Comparison of ENCODE assay signal across 11 mouse cellular contexts in genomic region chr9:106386181-106386864, GRCm38 (mm10). TPM values are rescaled to one million over a fixed set of nuclear protein-coding genes. Genes with fewer than 3 reads are reported as not detected.
DNase-seq lines count a peak whose midpoint lies in the region; ATAC-seq and TF ChIP-seq lines count a peak whose summit lies in the region.
"Had no signal": no experiment of that assay in that cellular context is flagged by ENCODE, and none has a peak within 500 bp of the region (broad histone marks: within the 10 kb centered on the region; RNA-seq: fewer than 3 reads in every experiment).

No protein-coding gene starts in this region.

- 81% methylated on average over 12 of the region's 12 CpGs for WGBS in forebrain, embryonic 16.5 days
- WGBS in forebrain, embryonic 12.5 days: 90% methylated on average over 12 of the region's 12 CpGs
- 89% methylated on average over 12 of the region's 12 CpGs for WGBS in embryonic facial prominence, embryonic 11.5 days
- 81% methylated on average over 12 of the region's 12 CpGs for WGBS in stomach, postnatal 0 days

- peak; percentile 31 for DNase-seq in ovary, postnatal 36 days (ENCODE audit: low spot score)
- DNase-seq in ovary, postnatal 14 days (ENCODE audit: low spot score): no peak
- DNase-seq in embryonic facial prominence, embryonic 11.5 days (ENCODE audit: low spot score): no peak
- DNase-seq in natural killer cell, adult 2 months (ENCODE audit: low spot score in 2 of 2): peak; percentile 20 to 23
- DNase-seq in retina, postnatal 1 day: no peak
- DNase-seq in stomach, postnatal 0 days (ENCODE audit: low spot score): no peak
- DNase-seq: right cerebral cortex, adult 18-20 months had no signal

- H3K4me1 ChIP-seq in forebrain, embryonic 16.5 days (replicated peaks; ENCODE audit: control insufficient read depth, insufficient read depth, low read length): peaks cover 28% of the 10 kb centered on the region
- H3K4me1 ChIP-seq in forebrain, embryonic 12.5 days: peaks cover 32% of the 10 kb centered on the region
- H3K4me1 ChIP-seq in embryonic facial prominence, embryonic 11.5 days (ENCODE audit: control insufficient read depth, insufficient read depth, low read length): peaks cover 2% of the 10 kb centered on the region; the same call in 1 of the 2 replicates
- no peaks in the 10 kb centered on the region for H3K4me1 ChIP-seq in stomach, postnatal 0 days (replicated peaks; ENCODE audit: control insufficient read depth, insufficient read depth)

- no peak for TF ChIP-seq CTCF in stomach, postnatal 0 days (IDR thresholded peaks at IDR 0.05; ENCODE audit: low read depth)

- H3K9ac ChIP-seq in forebrain, embryonic 16.5 days (replicated peaks; ENCODE audit: low read depth, low read length): no peak overlapping the region
- no peak overlapping the region for H3K9ac ChIP-seq in forebrain, embryonic 12.5 days
- no peak overlapping the region for H3K9ac ChIP-seq in embryonic facial prominence, embryonic 11.5 days (replicated peaks; ENCODE audit: low read length)
- no peak overlapping the region for H3K9ac ChIP-seq in stomach, postnatal 0 days (ENCODE audit: low read length)
- H3K9ac ChIP-seq: midbrain, embryonic 12.5 days had no signal

- no peaks in the 10 kb centered on the region for H3K36me3 ChIP-seq in forebrain, embryonic 16.5 days (ENCODE audit: control insufficient read depth, insufficient read depth)
- no peaks in the 10 kb centered on the region for H3K36me3 ChIP-seq in forebrain, embryonic 12.5 days (replicated peaks)
- H3K36me3 ChIP-seq in embryonic facial prominence, embryonic 11.5 days (replicated peaks; ENCODE audit: control insufficient read depth, insufficient read depth, low read depth, low read length): no peaks in the 10 kb centered on the region
- H3K36me3 ChIP-seq in stomach, postnatal 0 days (ENCODE audit: control insufficient read depth, insufficient read depth, low read length): no peaks in the 10 kb centered on the region
- H3K36me3 ChIP-seq: midbrain, embryonic 12.5 days had no signal

- no peak overlapping the region for H3K4me2 ChIP-seq in forebrain, embryonic 16.5 days (ENCODE audit: low read length)
- no peak overlapping the region for H3K4me2 ChIP-seq in forebrain, embryonic 12.5 days
- H3K4me2 ChIP-seq in embryonic facial prominence, embryonic 11.5 days (ENCODE audit: low read depth, low read length): no peak overlapping the region
- no peak overlapping the region for H3K4me2 ChIP-seq in stomach, postnatal 0 days (replicated peaks; ENCODE audit: low read depth)
- H3K4me2 ChIP-seq: midbrain, embryonic 12.5 days had no signal

- H3K27me3 ChIP-seq in forebrain, embryonic 16.5 days (replicated peaks; ENCODE audit: control insufficient read depth, insufficient read depth, low read length): no peaks in the 10 kb centered on the region
- H3K27me3 ChIP-seq in forebrain, embryonic 12.5 days: peaks cover 16% of the 10 kb centered on the region; the same call in 1 of the 2 replicates
- no peaks in the 10 kb centered on the region for H3K27me3 ChIP-seq in embryonic facial prominence, embryonic 11.5 days (ENCODE audit: control insufficient read depth, insufficient read depth, low read length)
- H3K27me3 ChIP-seq in stomach, postnatal 0 days (ENCODE audit: control insufficient read depth, insufficient read depth, low read length): no peaks in the 10 kb centered on the region
- H3K27me3 ChIP-seq: midbrain, embryonic 12.5 days had no signal

- TF ChIP-seq EP300 in stomach, postnatal 0 days (optimal IDR thresholded peaks at IDR 0.05): no peak

- ATAC-seq in forebrain, embryonic 16.5 days: peak; percentile 35; the same call in 1 of the 2 replicates
- ATAC-seq in forebrain, embryonic 12.5 days (ENCODE audit: low FRiP score): no peak
- 0 out of 2 replicates have a peak, but pooled peaks have one; percentile 19 for ATAC-seq in embryonic facial prominence, embryonic 11.5 days (replicated peaks; ENCODE audit: insufficient number of reproducible peaks, low FRiP score, low TSS enrichment, low read depth)
- no peak for ATAC-seq in stomach, postnatal 0 days (ENCODE audit: low FRiP score, low TSS enrichment)
- ATAC-seq: intestine, postnatal 0 days had no signal

- H3K9me3 ChIP-seq in forebrain, embryonic 16.5 days (ENCODE audit: control insufficient read depth, low read length): no peaks in the 10 kb centered on the region; the same call in 1 of the 2 replicates
- H3K9me3 ChIP-seq in forebrain, embryonic 12.5 days: no peaks in the 10 kb centered on the region
- H3K9me3 ChIP-seq in embryonic facial prominence, embryonic 11.5 days (replicated peaks; ENCODE audit: control insufficient read depth, low read length): no peaks in the 10 kb centered on the region
- H3K9me3 ChIP-seq in stomach, postnatal 0 days (ENCODE audit: control insufficient read depth, low read length): no peaks in the 10 kb centered on the region
- H3K9me3 ChIP-seq: midbrain, embryonic 12.5 days had no signal

- H3K27ac ChIP-seq in forebrain, embryonic 16.5 days (ENCODE audit: low read length): no peak overlapping the region
- no peak overlapping the region for H3K27ac ChIP-seq in forebrain, embryonic 12.5 days
- H3K27ac ChIP-seq in embryonic facial prominence, embryonic 11.5 days (replicated peaks; ENCODE audit: low read depth, low read length): no peak overlapping the region; the same call in 1 of the 2 replicates
- no peak overlapping the region for H3K27ac ChIP-seq in stomach, postnatal 0 days (replicated peaks)
- H3K27ac ChIP-seq: midbrain, embryonic 12.5 days had no signal

- no peak overlapping the region for H3K4me3 ChIP-seq in forebrain, embryonic 16.5 days (replicated peaks; ENCODE audit: low read length)
- no peak overlapping the region for H3K4me3 ChIP-seq in forebrain, embryonic 12.5 days (replicated peaks)
- no peak overlapping the region for H3K4me3 ChIP-seq in embryonic facial prominence, embryonic 11.5 days (ENCODE audit: low read depth, low read length)
- no peak overlapping the region for H3K4me3 ChIP-seq in stomach, postnatal 0 days (ENCODE audit: low read depth, low read length)
- H3K4me3 ChIP-seq: midbrain, embryonic 12.5 days had no signal

RNA-seq across cellular contexts. Expression of gene Dusp7, which starts 17.9 kb away (rescaled TPM):
- polyA plus RNA-seq in forebrain, embryonic 16.5 days (2015; fragmentation: Nextera tagmentation; extraction: Ambion mirVana): 9.0 and 10.3 TPM in 2 replicates
- polyA plus RNA-seq in forebrain, embryonic 12.5 days (2016; fragmentation: Nextera tagmentation; extraction: Ambion mirVana): 12.1 and 16.3 TPM in 2 replicates
- 52.2 and 55.1 TPM in 2 replicates for polyA plus RNA-seq in embryonic facial prominence, embryonic 11.5 days (2014; fragmentation: Nextera tagmentation; extraction: Ambion mirVana)
- 12.3 and 12.7 TPM in 2 replicates for polyA plus RNA-seq in stomach, postnatal 0 days (2015; fragmentation: Nextera tagmentation; extraction: Ambion mirVana)

RNA-seq across cellular contexts. Expression of gene Rpl29, which starts 42.9 kb away (rescaled TPM):
- 564 and 591 TPM in 2 replicates for polyA plus RNA-seq in forebrain, embryonic 16.5 days (2015; fragmentation: Nextera tagmentation; extraction: Ambion mirVana)
- 757 and 770 TPM in 2 replicates for polyA plus RNA-seq in forebrain, embryonic 12.5 days (2016; fragmentation: Nextera tagmentation; extraction: Ambion mirVana)
- polyA plus RNA-seq in embryonic facial prominence, embryonic 11.5 days (2014; fragmentation: Nextera tagmentation; extraction: Ambion mirVana): 1,035 and 1,040 TPM in 2 replicates
- 810 and 847 TPM in 2 replicates for polyA plus RNA-seq in stomach, postnatal 0 days (2015; fragmentation: Nextera tagmentation; extraction: Ambion mirVana)

RNA-seq across cellular contexts. Expression of gene Acy1, which starts 51.8 kb away (rescaled TPM):
- 31.5 and 31.7 TPM in 2 replicates for polyA plus RNA-seq in forebrain, embryonic 16.5 days (2015; fragmentation: Nextera tagmentation; extraction: Ambion mirVana)
- 38.0 and 42.6 TPM in 2 replicates for polyA plus RNA-seq in forebrain, embryonic 12.5 days (2016; fragmentation: Nextera tagmentation; extraction: Ambion mirVana)
- 36.9 and 41.2 TPM in 2 replicates for polyA plus RNA-seq in embryonic facial prominence, embryonic 11.5 days (2014; fragmentation: Nextera tagmentation; extraction: Ambion mirVana)
- polyA plus RNA-seq in stomach, postnatal 0 days (2015; fragmentation: Nextera tagmentation; extraction: Ambion mirVana): 20.7 and 23.9 TPM in 2 replicates

Comparison
In these comparisons a context has a peak if more than half of its experiments do, and no peak if none do; other contexts are left out.
1. ATAC-seq: peak in forebrain, embryonic 16.5 days (single experiment) and embryonic facial prominence, embryonic 11.5 days (single experiment); none in forebrain, embryonic 12.5 days (single experiment) and stomach, postnatal 0 days (single experiment).
2. DNase-seq: peak in ovary, postnatal 36 days (single experiment) and natural killer cell, adult 2 months (2 of 2); none in ovary, postnatal 14 days (single experiment), embryonic facial prominence, embryonic 11.5 days (single experiment), retina, postnatal 1 day (single experiment) and stomach, postnatal 0 days (single experiment).